Mouse (Mus musculus): ENCODE measurements around the gene Slc35f3.

- TF ChIP-seq CTCF (IDR thresholded peaks at IDR 0.05; ENCODE audit: low read depth) (0 out of 2 replicates have a peak, but pooled peaks have one; percentile 1), EP300 (IDR thresholded peaks at IDR 0.05; ENCODE audit: low read depth) (no peak; the same call in 1 of the 2 replicates)
Observed at GRCm38 (mm10) chr8:126422174-126422919, 124.0 kb downstream of the Slc35f3 start, which contains the start of gene Coa6.
